Mouse (Mus musculus) naive thymus-derived CD4-positive, alpha-beta T cell, adult 2 months (primary cell): ENCODE data around the gene Rabep2.

ENCODE experiments used
- DNase-seq: peaks from one replicate; pipeline ENCODE4 v3.0.0-alpha.2; 2011; ENCODE audit warnings: low read depth

Rabep2 gene

DNA sequence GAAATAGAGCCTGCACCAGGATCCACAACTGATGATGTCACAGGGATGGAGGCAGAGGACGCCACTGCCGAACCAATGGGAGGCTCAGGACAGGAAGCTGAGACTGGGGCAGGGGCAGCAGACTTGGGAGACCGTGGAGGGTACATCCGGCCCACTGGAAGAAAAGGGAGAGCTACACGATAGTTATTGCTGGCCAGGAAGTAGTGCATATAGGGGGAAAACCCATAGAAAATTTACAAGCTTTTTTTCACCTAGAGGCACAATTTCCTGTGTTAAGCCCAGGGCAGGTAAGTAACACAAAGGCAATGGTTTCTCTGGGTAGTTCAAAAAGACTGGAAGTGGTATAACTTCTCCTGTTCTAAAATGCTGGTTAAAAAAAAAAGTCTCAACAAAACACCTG lies 67.9 kb downstream of the Rabep2 start:
- DNase-seq = no peak

- no peak for DNase-seq
Observed at GRCm38 (mm10) chr7:126497966-126498365, 69.4 kb downstream of the Rabep2 start.
